Mouse (Mus musculus): ENCODE results near the gene Bmp6.

Gene Bmp6

DNA sequence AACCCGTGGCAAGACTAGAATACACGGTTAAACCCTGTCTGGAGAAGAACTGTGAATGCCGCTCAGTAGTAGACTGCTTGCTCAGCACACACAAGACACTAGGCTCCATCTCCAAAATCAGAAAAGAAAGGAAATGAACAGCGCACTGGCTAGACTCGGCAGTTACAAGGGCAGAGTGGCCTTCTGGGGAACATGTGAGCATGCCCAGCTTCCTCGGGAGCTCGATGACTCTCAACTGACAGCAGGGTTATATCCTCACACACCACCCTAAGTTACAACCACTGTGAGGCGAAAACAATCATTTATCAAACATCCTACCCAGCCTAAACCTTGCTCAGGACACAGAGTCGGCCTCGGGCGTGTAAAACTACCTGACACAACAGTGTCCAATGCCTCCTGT is 175.4 kb downstream of the Bmp6 start:
- no peak for DNase-seq

DNA sequence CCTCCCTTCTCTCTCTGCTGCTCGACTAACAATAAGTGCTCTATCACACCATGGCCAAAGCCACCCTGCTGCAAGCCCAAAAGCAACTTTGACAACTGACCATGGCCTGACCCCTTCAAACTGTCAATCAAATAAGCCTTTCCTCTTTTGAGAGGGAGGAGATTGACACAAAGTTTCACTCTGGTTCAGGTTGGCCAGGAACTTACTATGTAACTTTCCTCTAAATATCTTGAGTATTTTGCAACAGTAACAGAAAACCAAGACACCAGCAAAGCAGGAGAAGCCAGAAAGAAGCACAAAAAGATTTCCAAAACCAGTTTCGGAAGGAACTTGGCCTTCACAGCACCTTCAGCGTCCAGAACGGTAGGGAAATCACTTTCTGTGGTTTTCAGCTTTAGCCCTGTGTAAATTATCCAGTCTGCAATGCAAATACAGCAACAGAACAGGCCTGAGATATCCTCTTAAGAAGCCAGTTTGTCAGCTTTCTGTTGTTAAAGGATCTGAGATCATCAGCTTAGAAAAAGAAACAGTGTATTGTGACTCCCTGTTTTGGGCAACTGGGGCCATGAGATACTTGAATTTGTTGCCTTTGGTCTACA is 177.2 kb downstream of the Bmp6 start:
- DNase-seq, result no peak

DNA sequence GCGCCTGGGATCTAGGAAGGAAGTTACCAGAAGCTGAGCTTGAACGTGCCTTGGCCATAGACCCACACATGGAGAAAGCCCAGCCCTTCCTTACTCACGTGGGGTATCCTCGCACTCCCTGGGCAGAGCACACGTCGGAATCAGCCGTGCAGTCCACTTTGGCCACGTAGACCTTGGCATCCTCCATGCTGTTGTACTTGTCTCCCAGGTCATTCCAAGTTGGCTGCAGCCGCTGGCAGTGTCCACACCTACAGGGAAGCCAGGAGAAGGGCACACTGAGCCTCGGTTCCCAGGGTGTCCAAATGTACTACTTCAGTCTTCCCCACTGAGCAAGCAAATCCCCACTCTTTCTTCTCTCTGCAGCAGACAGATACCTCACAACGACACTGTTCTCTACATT is 178.3 kb downstream of the Bmp6 start:
- no peak for DNase-seq

DNA sequence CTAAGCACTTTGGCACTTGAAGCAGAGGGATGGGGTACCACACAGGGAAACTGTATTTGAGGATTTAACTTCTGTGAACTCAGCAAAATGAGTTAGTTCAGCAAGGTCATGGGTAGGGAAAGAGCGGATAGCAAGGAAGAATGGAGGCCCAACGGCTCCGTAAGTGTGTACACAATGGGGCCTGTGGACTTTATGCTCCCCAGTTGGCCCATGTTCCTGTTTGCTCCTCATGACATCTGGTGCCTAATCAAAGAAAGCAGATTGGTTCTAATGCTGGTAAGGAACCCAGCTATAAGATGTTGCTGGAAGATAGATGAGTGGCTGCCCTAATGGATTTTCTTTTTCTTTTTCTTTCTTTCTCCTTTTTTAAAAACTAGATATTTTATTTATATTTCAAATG is 180.4 kb downstream of the Bmp6 start:
- no peak for DNase-seq

DNA sequence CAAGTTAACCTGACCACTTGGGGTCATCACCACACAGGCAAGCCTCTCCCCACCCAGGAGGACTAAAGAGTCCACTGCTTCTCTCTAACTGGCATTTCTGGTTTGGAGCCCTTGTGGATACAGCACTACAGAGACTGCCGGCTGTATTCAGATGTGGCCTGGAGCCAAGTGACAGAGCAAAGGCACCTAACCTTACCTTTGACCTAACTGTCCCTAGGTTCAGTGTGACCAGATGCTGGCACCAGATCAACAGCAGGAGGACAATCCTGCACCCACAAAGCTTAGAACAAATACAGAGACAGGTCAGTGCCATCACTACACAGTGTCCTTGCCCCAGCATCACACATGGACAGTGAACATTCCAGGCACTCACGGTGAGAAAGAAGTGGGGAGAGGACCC is 181.2 kb downstream of the Bmp6 start:
- no peak for DNase-seq

DNA sequence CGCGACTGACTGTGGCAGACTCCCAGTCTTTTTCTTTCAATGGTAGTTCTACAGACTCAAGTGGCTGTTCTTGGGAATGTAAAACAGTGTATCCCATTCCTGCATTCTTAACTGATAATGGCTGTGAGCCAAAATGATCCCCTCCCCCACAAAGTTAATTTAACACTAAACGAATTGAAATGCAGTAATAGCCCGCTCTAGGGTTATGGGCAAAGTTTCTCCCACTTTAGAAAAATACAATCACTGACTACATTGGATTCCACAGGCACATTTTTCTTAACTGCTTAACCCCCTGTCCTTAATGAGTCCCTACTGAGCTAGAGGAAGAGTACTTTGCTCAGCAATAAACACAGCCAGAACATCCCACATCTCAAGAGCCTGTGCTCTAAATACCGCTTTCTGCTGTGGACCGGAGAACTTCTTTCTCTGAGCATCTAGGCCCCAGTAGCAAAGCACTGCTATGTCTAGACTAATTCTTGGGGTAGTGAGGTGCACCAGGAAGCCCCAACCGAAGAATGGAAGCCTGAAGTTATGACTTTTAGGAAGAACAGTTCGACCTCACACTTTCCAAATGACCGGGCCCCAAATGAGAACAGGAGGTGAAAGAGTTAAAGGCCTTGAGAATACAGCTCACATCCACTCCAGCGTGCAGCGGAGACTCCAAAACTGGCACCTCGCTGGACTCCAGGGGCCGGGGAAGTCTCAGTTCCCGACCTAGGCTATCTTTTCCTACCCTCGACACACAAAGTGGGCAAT is 182.3 kb downstream of the Bmp6 start:
- DNase-seq, result no peak

DNA sequence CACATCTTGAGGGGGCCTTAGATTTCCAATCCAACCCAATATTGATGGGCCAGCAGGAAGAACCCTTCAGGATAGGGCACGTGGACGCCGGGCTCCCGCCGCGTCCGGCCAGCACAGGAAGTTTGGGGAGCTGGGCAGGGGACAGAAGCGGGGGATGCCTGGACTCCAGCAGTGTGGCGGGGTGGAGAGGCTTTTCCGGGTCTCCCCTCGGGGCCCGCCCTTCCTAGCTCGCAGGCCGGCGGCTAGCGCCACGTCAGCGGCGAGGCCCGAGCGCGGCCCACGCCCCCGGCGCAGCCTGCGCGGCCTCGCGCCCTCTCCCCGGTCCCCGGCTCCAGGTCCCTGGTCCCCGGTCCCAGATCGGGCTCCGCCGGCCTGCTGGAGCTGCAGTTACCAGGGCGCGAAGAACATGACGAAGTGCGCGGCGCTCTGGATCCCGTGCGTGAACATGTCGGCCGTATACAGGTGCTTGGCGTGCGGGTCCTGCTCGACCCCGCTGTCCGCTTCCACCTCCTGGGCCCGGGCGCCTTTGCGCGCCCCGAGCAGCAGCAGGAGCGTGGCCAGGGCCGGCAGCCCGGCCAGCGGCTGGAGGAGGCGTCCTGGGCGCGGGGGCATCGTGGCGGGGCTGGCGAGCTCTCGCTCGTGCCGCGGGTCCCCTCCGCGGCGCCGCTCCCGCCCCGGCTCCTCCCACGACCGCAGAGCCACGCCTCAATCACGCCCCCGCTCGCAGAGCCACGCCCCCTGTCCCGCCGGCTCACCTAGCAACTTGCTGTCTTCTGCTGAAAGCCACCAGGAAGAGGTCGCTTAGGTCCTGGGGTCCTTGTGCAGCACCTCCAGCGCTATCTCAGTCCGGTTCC is 183.1 kb downstream of the Bmp6 start:
- peak; percentile 98 for DNase-seq

DNA sequence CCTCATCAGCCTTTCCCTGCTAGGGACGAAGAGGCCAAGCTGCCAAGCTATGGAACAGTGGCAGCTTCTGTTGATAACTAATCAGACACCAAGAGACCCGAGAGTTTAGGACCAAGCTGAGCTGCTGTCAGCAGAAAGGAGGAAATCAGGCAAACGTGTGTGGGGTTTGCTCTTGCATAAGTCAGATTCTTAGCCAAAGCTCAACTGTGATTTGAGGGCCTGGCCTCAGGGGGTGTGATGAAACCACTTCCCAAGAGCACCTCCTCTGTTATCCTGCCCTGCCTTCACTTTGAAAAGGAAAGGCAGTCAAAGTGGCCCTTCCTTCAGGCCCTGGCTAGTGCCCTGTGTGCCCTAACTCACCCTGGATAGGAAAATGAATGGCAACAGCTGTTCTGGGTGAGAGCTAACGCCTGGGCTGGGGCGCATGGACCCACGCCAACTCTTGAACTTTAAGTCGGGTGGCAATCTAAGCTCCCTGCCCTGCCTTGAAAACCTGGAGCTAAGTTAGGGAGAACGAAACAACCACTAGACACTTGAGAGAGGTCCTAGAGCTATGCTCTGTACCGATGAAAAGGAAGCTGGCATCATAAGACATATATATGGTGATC is 183.9 kb downstream of the Bmp6 start, which contains the start of gene Txndc5:
Gene Txndc5, minus strand, starts transcription at position 138 of the 608 bp plus-strand sequence.
- no peak for DNase-seq

DNA sequence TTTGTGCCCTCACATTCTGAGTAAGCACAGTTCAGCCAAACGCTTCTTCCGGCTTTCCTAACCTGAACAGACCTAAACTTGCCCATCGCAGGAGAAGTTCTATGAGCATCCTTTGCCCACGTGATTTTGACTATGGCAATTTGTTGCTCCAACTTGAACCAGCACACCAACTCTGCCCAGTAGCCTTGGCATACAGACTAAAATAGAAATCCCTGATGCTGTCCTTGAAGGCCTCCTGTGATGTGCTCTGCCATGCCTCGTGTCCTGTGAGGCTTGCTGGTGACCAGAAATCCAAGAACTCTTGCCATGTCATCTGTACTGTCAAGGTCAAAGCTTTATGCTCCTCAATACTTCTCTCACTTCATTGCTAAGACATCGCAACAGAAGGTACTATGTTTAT is 184.7 kb downstream of the Bmp6 start:
- no peak for DNase-seq

DNA sequence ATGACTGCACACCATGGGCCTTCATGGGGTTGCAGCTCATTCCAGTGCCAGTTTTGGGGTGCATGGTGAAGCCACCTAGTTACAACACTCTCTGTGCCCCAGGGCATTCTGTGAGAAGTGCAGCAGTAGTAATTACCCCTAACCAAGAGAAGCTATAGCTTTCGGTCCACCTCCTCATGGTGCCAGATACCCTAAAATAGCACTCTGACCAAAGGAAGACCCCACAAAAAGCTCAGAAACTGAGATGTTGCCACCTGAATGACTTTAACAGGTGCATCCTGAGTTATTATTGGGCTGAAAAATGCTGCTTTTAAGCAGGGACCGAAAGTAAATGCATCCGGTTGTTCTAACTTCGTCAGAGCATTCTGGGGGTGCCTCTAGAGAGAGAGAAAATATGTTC is 186.6 kb downstream of the Bmp6 start:
- no peak for DNase-seq

DNA sequence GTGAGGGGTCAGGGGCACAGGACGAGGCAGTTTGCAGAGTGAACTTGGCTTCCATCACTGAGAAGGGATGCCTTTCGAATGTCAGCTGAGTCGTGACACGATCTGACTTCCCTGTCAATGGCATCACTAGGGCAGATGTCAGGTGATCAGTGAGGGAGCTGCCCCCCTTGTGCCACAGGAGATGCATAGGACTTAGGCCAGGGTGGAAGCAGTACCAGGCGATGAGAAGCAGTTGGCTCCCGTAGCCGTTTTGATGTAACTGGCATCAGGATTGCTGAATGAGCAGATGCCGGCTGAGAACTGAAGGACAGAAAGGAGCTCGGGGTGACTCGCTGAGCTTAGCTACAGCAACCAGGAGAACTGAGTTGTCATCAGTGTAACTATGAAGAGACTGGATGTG is 188.6 kb downstream of the Bmp6 start:
- no peak for DNase-seq

DNA sequence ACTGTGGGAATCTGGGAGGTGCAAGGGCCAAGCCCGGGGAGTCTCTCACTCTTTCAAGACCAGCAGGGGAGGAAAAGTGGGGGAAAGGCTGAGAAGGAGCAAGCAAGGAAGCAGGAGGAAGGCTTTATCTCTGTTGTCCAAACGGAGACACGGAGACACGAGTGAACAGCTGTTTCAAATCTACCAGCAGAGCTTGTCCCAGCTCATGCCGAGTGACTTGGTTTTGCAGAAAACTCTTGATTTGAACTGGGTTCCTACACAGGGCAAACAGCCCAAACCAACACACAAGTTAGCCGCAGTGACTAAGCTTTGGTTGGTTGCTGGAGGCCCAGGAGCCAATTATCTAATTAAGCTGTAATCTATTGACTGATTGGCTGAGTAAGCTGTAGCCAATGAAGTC is 189.1 kb downstream of the Bmp6 start:
- DNase-seq, result no peak

DNA sequence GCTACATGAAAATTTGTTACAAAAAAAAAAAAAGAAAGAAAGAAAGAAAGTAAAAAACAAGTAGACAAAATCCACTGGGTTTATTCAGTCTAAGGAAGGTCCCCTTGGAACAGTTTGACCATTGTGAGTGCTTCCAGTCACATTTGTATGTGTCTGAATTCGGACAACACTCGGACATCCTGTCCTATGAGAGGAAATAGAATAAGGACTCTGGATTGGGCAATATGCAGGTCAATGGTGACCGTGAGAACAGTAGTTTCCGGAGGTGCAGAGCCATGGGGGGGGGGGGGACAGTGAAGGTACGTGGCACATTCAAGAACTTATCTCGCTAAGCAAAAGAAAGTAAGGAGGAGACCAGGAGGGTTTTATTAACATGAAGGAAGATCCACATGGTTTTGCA is 189.8 kb downstream of the Bmp6 start:
- no peak for DNase-seq

DNA sequence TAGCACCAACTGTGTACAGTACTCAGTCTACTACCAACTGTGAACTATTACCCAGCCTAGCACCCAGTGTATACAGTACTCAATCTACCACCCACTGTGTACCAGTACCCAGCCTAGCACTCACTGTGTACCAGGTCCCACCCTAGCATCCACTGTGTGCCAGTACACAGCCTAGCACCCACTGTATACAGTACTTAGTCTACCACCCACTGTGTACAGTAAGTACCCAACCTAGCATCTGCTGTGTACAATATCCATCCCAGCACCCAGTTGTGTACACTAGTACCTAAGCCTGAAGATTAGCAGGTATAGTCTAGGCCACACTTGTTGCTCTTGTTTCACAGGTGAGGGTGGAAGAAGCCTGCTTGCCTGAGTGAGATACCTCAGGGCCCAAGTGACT is 192.6 kb downstream of the Bmp6 start:
- no peak for DNase-seq

DNA sequence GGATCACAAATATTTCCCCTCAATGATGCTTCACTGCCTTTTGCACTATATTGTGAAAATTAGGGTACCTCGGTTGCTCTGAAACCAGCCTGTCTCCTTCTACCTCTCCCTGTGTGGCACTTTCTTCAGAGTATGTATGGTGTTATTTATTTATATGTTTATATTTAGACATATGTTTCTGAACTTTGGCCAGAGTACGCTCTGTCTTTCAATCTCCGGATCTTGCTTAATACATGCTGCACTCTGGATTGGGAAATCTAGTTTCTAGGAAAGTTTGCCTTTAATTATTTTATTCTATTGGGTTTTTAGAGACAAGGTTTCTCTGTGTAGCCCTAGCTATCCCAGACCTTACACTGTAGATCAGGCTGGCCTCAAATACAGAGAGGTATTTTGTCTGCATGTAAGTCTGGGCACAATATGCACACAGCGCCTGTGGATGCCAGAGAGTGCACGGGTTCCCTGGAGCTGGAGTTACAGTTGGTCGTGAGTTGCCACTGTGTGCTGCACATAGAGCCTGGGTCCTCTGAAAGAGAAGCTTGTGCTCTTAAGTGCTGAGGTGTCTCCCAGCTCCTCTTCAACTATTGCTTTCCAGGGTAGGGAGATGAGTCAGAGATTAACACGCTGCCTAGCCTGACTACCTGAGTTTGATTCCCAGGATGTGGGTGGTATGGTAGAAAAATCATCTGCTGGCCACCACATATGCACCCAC is 194.4 kb downstream of the Bmp6 start:
- DNase-seq, result no peak

DNA sequence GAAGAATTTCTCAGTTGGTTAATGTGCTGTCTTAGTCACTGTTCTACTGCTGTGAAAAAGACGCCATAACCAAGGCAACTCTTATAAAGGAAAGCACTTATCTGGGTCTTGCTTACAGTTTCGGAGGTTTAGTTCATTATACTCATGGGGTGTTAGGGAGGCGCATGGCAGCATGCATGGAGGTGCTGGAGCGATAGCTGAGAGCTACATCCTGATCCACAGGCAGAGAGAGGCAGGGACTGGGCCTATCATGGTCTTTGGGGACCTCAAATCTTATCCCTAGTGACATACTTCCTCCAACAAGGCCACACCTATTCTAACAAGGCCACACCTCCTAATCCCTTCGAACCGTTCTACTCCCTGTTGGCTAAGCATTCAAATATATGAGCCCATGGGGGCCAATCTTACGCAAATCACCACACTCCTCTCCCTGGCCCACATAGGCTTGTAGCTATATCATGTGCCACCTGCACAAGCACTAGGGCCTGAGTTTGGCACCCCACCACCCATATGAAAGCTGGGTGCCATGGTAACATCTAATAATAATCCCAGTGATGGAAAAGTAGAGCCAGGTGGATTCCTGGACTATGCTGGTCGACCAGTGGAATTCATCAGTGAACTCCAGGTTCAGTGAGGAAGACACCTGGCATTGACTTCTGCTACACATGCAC is 198.7 kb downstream of the Bmp6 start:
- DNase-seq, result no peak

DNA sequence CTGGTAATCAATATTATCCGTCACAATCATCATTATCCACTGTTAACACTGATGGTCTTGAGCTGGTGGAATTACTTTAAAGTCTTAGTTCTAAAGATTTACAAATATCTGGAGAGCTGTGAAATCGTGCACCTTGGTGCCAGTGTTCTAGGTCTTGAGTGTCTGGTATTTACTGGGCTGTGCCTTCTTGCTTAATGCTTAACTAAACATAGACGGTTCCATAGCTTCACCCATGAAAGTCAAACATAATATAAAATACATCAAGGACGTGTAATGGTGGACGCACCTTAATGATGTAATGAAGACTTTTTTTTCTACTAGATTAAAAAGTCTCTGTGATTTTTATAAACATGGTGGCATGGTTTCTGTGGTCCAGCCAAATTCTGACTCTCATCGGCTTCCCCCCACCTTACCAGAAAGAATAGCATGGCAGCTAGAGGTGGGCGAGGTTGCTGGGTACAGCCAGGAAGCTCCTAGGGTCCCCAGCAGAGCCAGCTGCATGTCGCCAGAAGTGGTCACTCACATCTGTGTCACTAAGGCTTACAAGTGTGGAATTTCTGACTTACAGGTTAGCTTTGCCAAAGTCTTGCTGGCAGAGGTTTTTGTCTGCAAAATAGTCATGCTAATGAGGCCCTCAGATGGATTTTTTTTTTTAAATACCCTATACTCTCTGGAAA is 200.0 kb downstream of the Bmp6 start:
- DNase-seq, result no peak

DNA sequence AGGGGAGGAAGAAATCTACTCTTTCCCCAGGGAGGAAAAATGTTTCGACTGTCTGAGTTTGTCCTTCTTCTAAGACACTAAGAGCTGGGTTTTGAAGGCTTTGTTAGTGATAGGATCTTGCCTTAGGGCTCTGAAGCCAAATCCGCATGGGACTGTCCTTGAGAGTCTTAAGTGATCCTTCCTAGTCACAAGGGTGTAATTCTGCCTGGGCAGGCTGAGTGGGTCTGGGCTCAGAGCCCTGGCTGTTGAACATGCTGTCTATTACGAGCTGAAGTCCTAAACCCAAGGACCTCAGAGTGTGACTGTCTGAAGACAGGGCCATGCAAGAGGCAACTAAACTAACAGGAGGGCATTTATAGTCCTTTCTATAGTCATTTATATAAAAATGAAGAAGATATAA is 200.6 kb downstream of the Bmp6 start:
- no peak for DNase-seq

DNA sequence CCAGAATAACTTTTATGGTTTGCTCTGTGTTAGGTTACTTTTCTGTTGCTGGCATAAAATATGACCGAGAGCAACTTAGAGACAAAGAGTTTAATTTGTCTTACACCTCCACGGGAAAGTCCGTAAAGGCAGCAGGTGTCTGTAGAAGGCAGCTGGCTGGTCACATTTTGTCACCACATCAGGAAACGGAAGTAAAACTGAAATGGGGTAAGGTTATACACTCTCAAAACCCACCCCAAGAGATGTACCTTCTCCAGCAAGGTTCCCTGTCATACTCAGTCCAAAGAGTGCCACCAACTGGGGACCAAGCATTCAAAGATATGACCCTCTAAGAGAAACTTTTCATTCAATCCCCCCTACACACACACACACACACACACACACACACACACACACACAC is 201.8 kb downstream of the Bmp6 start:
- no peak for DNase-seq

DNA sequence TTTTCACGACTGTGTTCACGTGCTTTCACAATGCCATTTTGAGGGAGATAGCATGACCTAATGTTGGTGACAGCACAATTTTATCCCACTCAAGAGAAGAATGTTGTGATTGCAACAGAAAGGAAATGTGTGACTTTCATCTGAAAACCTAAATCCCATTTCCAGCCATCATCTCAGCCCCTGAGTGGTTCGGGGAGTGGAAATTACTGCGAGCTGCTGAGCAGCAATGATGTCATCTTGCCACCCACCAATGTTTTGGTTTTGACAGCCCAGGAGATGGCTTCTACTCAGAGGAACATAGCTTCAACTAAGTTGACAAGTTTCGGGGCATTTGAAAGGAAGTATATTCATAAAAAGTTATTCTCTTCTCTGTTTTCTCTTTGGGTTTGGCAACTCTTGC is 202.8 kb downstream of the Bmp6 start:
- DNase-seq, result no peak

DNA sequence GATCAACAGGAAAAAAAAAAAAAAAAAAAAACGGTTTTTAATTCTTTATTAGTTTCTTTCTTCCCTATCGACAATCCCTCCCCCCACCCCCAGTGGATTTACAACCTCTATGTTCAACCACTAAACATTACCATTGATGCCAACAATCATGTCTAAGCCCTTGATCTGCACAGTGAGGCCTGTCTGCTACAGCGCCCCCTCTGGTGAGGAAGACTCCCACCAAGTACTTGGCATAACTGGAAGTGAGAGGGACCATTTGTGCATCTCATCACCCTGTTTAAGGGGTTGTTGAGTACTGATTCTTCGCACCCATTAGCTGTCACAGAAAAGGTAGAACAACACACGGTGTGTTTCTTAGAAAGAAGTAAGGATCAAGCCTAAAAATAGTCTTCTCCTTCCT is 203.8 kb downstream of the Bmp6 start:
- DNase-seq, result peak; percentile 26
